Mouse (Mus musculus): Measurements from ENCODE around the gene B4galt4.

GRCm38 (mm10) chr16:38782524-38783067 is 40.5 kb downstream of the B4galt4 start:
- TF ChIP-seq CTCF (IDR thresholded peaks at IDR 0.05; ENCODE audit: low read depth, low read length): no peak
- no peak for TF ChIP-seq GATA2 (IDR thresholded peaks at IDR 0.05; ENCODE audit: borderline replicate concordance, low read depth, low read length)
- no peak for TF ChIP-seq GATA1 (IDR thresholded peaks at IDR 0.05; ENCODE audit: borderline replicate concordance, low read length)
- no peak for TF ChIP-seq TAL1 (conservative IDR thresholded peaks at IDR 0.05; ENCODE audit: low read depth, low read length)
- TF ChIP-seq POLR2AphosphoS5 (IDR thresholded peaks at IDR 0.05; ENCODE audit: insufficient replicate concordance, low read depth, low read length): no peak
